Mouse (Mus musculus) kidney, postnatal 0 days (tissue): Measurements from ENCODE around the gene Nckap5. TPM values are rescaled to one million over a fixed set of nuclear protein-coding genes. Genes with fewer than 3 reads are reported as not detected.
A peak's percentile ranks its signal among the peaks of the same experiment; 100 is the strongest.

Experiments used
- ATAC-seq: fragments of 200-750 bp; cut with Nextera tagmentation; replicated peaks from 2 replicates; pipeline ENCODE4 v1.8.0; 2017; ENCODE audit warnings: low read depth, moderate number of reproducible peaks, moderate TSS enrichment, moderate library complexity; ENCODE audit not compliant: low FRiP score
- DNase-seq: peaks from one replicate; pipeline ENCODE4 v3.0.0-alpha.2; 2016; ENCODE audit warnings: low spot score
- H3K27ac ChIP-seq: fragments of 300-500 bp; sonication (generic); 2 replicates; pipeline ENCODE4 v1.5.1; 2014; ENCODE audit warnings: mild to moderate bottlenecking
- H3K27me3 ChIP-seq: fragments of 300-500 bp; sonication (generic); 2 replicates; pipeline ENCODE4 v1.6.1; 2014; ENCODE audit warnings: low read length, mixed read lengths; ENCODE audit not compliant: insufficient read depth
- H3K36me3 ChIP-seq: fragments of 300-500 bp; sonication (generic); 2 replicates; pipeline ENCODE4 v1.6.1; 2014; ENCODE audit warnings: low read length, mixed read lengths; ENCODE audit not compliant: insufficient read depth
- H3K4me1 ChIP-seq: fragments of 300-500 bp; sonication (generic); replicated peaks from 2 replicates; pipeline ENCODE4 v1.6.1; 2014; ENCODE audit warnings: antibody characterized with exemption, low read length, mixed read lengths; ENCODE audit not compliant: insufficient read depth
- H3K4me2 ChIP-seq: fragments of 300-500 bp; sonication (generic); 2 replicates; pipeline ENCODE4 v1.6.1; 2014; ENCODE audit warnings: mild to moderate bottlenecking, low read length, moderate library complexity, mixed read lengths
- H3K4me3 ChIP-seq: fragments of 300-500 bp; sonication (generic); replicated peaks from 2 replicates; pipeline ENCODE4 v1.5.1; 2014; ENCODE audit warnings: low read depth, low read length
- H3K9ac ChIP-seq: fragments of 300-500 bp; sonication (generic); 2 replicates; pipeline ENCODE4 v1.6.1; 2014; ENCODE audit warnings: low read depth, low read length
- H3K9me3 ChIP-seq: fragments of 300-500 bp; sonication (generic); replicated peaks from 2 replicates; pipeline ENCODE4 v1.6.1; 2016; ENCODE audit warnings: low read length, inconsistent platforms, mixed read lengths
- CTCF ChIP-seq: IDR thresholded peaks from 2 replicates; pipeline ENCODE4 v1.5.1; 2016; ENCODE audit warnings: antibody characterized with exemption, low read depth, mild to moderate bottlenecking, moderate library complexity
- WGBS: fragments of 180-500 bp; shearing (Covaris S2); extraction: QIAGEN DNeasy Blood & Tissue Kit; methylation state at CpG from one replicate; pipeline ENCODE4 v1.1.7; 2014; 5-methylcytosine and 5-hydroxymethylcytosine counted together
- polyA plus RNA-seq: library from polyadenylated mRNA; unstranded; fragments of >200 nt; fragmentation: Nextera tagmentation; extraction: Ambion mirVana; gene quantifications from 2 replicates; pipeline ENCODE4 v1.2.1, GENCODE M21; 2015

Nckap5 gene
- polyA plus RNA-seq, 1 experiment from 2014 or later: 4.0 TPM

DNA sequence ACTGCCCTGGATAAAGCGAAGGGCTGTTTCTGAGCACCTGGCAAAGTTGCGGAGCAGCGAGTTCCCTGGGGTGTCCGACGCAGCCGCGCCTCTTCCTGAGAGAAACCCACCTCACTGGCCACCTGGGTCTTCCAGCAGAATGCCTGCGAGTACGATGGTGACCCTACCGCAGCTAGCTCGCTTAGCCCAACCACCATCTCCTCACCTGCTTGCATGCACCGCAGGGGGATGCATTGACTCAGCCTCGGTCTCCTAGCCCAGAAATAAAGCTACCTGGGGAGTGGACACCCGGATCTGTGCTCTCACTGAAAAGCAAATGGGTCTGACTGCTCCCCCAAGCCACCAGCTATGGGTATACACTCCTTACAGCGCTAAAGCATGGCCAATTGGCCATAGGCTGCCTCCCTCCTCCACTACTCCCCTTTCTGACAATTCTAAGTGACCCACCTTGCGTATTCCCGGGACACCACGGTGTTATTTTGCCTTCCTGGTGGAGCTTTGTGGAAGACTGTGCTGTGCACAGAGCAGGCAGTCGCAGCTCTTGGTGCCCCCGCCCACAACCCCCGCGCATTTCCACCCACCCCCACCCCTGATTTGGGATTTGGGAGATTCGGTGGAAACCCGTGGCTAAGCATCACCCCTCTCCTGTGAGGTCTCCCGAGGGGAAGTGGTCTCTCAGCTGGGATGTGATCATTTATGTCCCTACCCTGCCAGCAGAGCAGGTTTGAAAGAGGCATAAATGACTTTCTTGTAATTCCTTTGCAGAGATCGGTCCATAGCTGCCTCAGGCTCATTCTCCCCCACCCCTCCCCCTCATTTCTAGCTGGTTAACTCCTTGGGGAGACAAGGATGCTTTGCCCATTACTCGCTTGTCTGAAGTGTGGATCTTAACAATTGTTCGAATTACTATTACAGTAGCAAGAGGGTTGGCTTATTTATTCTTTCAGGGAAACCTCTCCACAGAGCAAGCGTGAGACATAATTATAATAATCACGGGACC, 917.7 kb downstream of the Nckap5 start, which contains the start of gene Lypd1:
Gene Lypd1 (minus strand): TSS at position 501 of the 1,000 bp plus-strand sequence.
- H3K9ac ChIP-seq: 0 out of 2 replicates have a peak within 1 kb of the TSS, but pooled peaks have one; percentile 8
- H3K4me3 ChIP-seq: peak within 1 kb of the TSS; percentile 43
- H3K36me3 ChIP-seq: no peaks in the 10 kb centered on the region
- peak within 1 kb of the TSS; percentile 92 for H3K4me2 ChIP-seq
- H3K9me3 ChIP-seq: no peaks in the 10 kb centered on the region
- ATAC-seq (peak; percentile 26; the same call in 1 of the 2 replicates), DNase-seq (no peak)
- TF ChIP-seq CTCF: no peak
- 5% methylated on average over 30 of the region's 30 CpGs for WGBS
- no peak within 1 kb of the TSS for H3K27ac ChIP-seq
- peaks cover 6% of the 10 kb centered on the region; the same call in 1 of the 2 replicates for H3K4me1 ChIP-seq
- peaks cover 33% of the 10 kb centered on the region for H3K27me3 ChIP-seq

DNA sequence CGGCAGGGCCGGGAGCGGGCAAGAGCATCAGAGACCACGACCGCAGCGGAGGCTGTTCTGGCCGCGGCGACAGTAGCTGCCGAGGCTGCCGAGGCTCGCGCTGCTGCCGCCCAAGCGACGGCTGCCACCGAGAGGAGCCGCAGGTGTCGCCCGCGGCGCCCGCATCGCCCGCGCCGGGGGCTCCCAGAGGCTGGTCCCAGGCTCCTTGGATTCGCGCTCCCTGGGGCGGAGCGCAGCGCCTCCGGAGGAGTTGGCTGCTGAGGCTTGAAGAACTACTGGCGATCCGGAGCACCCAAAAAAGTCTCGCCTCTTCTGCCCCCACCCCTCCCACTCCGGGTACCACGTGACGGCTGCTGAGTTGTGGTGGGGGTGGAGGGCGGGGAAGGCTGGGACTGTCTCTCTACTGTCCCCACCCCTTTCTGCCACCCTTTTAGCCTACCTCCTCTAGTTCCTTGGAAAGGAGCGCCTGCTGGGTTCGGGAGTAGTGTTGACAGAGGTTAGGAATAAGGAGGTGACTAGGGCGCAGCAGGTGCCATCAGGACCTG, 918.6 kb downstream of the Nckap5 start:
- peak; percentile 24 for DNase-seq
- Histone ChIP-seq H3K27ac (no peak overlapping the region), H3K4me2 (peak overlapping the region; percentile 92), H3K4me1 (peaks cover 6% of the 10 kb centered on the region; the same call in 1 of the 2 replicates), H3K9ac (0 out of 2 replicates have a peak overlapping the region, but pooled peaks have one; percentile 8), H3K4me3 (peak overlapping the region; percentile 43), H3K9me3 (no peaks in the 10 kb centered on the region), H3K36me3 (no peaks in the 10 kb centered on the region), H3K27me3 (peaks cover 33% of the 10 kb centered on the region)
- WGBS: under 1% methylated on average over 43 of the region's 43 CpGs
- no peak for TF ChIP-seq CTCF
- peak; percentile 53; the same call in 1 of the 2 replicates for ATAC-seq

DNA sequence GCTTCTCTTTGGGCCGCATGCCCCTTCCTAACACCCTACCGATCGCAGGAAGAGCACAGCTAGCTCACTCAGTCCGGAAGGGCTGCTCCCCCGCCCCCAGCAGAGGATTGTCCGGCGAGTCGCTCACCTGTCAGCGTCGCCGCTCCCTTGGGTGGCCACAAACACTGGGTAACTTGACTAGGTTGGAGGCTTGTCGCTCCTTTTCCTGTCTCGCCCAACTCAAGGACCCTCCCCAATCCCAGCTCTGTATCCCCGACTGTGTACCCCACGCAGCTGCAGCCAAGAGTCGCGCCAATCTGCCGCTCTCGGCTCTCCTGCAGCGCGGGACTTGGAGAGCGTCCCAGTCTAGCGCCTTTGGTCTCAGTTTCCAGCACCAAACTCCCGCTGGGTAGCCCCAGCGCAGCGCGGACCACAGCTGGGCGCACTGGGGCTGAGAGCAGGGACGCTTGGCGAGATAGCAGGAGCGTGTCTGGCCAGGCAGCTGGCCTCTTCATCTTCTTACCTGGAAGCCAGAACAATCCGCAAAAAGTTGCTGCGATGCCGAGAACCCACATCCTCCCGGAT, 919.2 kb downstream of the Nckap5 start:
- 0 out of 2 replicates have a peak overlapping the region, but pooled peaks have one; percentile 18 for H3K9ac ChIP-seq
- no peaks in the 10 kb centered on the region for H3K9me3 ChIP-seq
- H3K4me3 ChIP-seq: peak overlapping the region; percentile 43
- H3K4me2 ChIP-seq: peak overlapping the region; percentile 92
- ATAC-seq (0 out of 2 replicates have a peak, but pooled peaks have one; percentile 37), DNase-seq (peak; percentile 12)
- peaks cover 6% of the 10 kb centered on the region; the same call in 1 of the 2 replicates for H3K4me1 ChIP-seq
- under 1% methylated on average over 35 of the region's 35 CpGs for WGBS
- H3K27me3 ChIP-seq: peaks cover 33% of the 10 kb centered on the region
- H3K27ac ChIP-seq: no peak overlapping the region
- H3K36me3 ChIP-seq: no peaks in the 10 kb centered on the region
- no peak for TF ChIP-seq CTCF

DNA sequence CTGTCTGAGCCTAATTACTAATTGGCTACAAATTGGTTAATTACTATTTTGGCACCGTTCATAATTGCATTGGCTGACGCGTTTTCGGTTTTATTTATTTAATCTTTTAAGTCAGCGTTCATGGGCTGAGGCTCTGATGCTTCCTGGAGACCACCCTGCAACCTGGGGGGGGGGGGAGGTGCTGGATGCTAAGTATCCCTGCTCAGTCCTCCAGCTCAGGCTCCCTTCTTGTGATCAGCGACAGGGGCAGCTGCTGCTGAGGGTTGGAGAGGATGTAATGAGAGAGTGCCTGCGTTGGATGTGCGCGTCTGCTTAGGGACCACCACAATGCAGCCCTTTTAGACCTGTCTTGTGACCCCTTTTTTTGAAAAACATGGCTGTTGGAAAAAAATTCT, 919.7 kb downstream of the Nckap5 start:
- peaks cover 33% of the 10 kb centered on the region for H3K27me3 ChIP-seq
- no peak for TF ChIP-seq CTCF
- H3K4me2 ChIP-seq: peak overlapping the region; percentile 92
- WGBS: 3% methylated on average over 9 of the region's 9 CpGs
- DNase-seq: no peak
- no peak overlapping the region for H3K27ac ChIP-seq
- peak overlapping the region; percentile 43 for H3K4me3 ChIP-seq
- H3K9me3 ChIP-seq: no peaks in the 10 kb centered on the region
- ATAC-seq: no peak
- H3K9ac ChIP-seq: no peak overlapping the region
- peaks cover 6% of the 10 kb centered on the region; the same call in 1 of the 2 replicates for H3K4me1 ChIP-seq
- H3K36me3 ChIP-seq: no peaks in the 10 kb centered on the region

DNA sequence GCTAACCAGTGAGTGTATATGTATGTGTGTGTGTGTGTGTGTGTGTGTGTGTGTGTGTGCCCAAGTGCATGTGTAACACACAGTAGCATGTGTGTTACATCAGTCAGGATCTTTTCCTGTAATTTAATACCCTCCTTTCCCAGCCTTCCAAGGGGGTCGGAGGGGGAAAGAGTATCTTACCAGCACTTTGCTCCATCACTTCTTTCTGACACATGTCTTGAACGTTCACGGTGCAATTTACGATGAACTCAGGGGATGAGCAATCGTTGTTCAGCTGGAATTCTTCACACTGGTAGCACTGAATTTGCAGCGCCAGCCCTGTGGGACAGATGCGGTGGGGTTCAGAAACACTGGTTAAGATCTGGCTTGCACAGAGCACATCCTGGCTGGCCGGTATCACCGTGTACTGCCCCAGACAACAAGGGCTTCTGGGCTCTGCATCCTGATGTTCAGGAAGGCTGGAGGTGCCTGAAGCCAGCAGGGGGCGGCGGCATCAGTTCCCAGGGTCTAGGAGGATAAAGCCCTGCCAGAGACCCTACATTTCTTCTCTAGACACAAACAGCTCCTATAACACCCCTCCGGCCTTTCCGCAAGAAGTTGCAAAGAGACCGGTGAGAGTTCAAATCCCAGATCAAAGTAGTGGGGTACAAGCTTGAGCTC, 920.3 kb downstream of the Nckap5 start:
- DNase-seq (peak; percentile 64), ATAC-seq (peak; percentile 20; the same call in 1 of the 2 replicates)

More for the DNA sequence above, 920.3 kb downstream of the Nckap5 start:
- Histone ChIP-seq H3K9ac (no peak overlapping the region), H3K4me3 (peak overlapping the region; percentile 43), H3K27ac (no peak overlapping the region), H3K36me3 (no peaks in the 10 kb centered on the region), H3K9me3 (no peaks in the 10 kb centered on the region), H3K4me2 (peak overlapping the region; percentile 92; the same call in 1 of the 2 replicates), H3K27me3 (peaks cover 33% of the 10 kb centered on the region), H3K4me1 (peaks cover 6% of the 10 kb centered on the region; the same call in 1 of the 2 replicates)
- WGBS: 4% methylated on average over 14 of the region's 14 CpGs
- peak; percentile 61 for TF ChIP-seq CTCF
